Mouse (Mus musculus): ENCODE measurements around the gene Ndufs1.

The Ndufs1 gene

GRCm38 (mm10) chr1:63114136-63114781 is 62.4 kb downstream of the Ndufs1 start, which contains the start of gene Ino80d:
Ino80d (minus strand) TSS chr1:63114667.
- peak; percentile 76 for DNase-seq

GRCm38 (mm10) chr1:63113274-63114135 is 63.1 kb downstream of the Ndufs1 start:
- peak; percentile 62 for DNase-seq

- DNase-seq = peak; percentile 43
Observed at GRCm38 (mm10) chr1:63112865-63113261, 63.8 kb downstream of the Ndufs1 start.

- DNase-seq = no peak
Observed at GRCm38 (mm10) chr1:63112151-63112864, 64.3 kb downstream of the Ndufs1 start.

- peak; percentile 37 for DNase-seq
Observed at GRCm38 (mm10) chr1:63110536-63111285, 65.9 kb downstream of the Ndufs1 start.

GRCm38 (mm10) chr1:63107614-63108327 is 68.9 kb downstream of the Ndufs1 start:
- DNase-seq = no peak

GRCm38 (mm10) chr1:63102758-63103451 is 73.7 kb downstream of the Ndufs1 start:
- no peak for DNase-seq

GRCm38 (mm10) chr1:63100196-63100595 is 76.4 kb downstream of the Ndufs1 start:
- no peak for DNase-seq

GRCm38 (mm10) chr1:63098831-63099230 is 77.8 kb downstream of the Ndufs1 start:
- no peak for DNase-seq

- DNase-seq = no peak
Observed at GRCm38 (mm10) chr1:63096071-63096470, 80.6 kb downstream of the Ndufs1 start.

Data from lung, postnatal 14 days (tissue).